Mouse (Mus musculus): ENCODE data around the gene Mocs3.

GRCm38 (mm10) chr2:168204476-168204999 lies 25.9 kb upstream of the Mocs3 start:
- TF ChIP-seq POLR2A (IDR thresholded peaks at IDR 0.05; ENCODE audit: control insufficient read depth, extremely low read depth, insufficient read depth, low read length, poor library complexity) (no peak), CTCF (IDR thresholded peaks at IDR 0.05; ENCODE audit: borderline replicate concordance, control insufficient read depth, extremely low read depth, insufficient read depth, low read length, poor library complexity) (no peak)
